Mouse (Mus musculus) lung, postnatal 10 days (tissue): ENCODE results near the gene Slc16a13.
A peak's percentile ranks its signal among the peaks of the same experiment; 100 is the strongest.

Experiments used
- DNase-seq: peaks from one replicate; pipeline ENCODE4 v3.0.0; 2021

The Slc16a13 gene

DNA sequence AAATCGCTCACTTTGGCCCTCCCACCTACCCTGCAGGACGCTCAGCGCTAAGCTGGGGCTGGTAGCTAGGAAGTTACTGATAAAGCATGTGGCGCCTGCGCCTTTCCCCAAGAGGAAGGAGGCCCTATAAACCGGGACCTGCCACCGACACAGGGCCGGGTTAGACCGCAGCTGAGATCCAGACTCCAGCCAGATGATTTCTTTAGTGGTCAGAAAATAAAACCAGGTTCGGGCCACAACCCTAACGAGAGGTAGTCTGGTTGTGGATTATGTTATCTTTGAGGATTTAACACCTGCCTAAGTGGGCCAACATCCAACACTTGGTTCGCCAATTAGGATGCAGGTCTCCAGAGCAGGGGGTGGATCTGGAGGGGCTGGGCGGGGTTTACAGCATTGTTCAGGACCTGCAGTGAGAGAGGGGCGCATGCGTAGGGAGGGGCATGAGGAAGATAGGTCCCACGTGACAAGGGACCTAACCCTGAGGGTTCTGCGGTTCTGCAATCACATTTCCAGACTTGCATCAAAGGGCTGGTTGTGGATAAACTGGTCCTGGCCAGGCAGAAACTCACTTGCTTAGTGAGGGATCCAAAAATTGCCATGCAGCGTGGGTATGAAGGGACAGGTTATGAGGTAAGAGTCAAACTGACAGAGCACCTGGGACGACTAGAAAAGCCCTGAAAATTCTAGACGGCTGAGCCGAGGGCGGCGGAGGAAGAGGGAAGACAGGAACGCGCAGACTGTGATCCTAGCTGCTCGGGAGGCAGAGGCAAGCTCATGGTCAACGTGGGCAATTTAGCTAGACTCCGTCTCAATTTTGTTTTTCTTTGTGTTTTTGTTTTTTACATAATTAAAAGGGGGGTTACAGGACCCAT, at the start of gene Slc16a13:
TSS of gene Slc16a13 (minus strand) at position 334 of the 872 bp plus-strand sequence.
- DNase-seq: peak; percentile 97

DNA sequence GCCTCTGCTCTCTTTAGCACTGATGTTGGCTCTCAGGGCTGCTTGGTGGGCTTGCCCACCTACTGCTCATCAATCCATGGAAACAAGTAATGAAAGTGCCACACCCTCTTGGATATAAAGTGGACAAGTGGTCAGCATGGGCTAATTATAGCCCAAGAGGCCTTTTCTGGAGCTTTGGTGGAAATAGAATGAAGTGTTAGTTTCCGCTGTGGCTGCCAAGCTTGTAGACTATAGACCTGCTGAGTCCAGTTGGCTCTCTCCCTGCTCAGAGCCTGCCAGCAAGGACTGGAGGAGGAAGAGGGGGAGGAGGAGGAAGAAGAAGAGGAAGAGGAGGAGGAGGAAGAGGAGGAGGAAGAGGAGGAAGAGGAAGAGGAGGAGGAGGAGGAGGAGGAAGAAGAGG, 45.5 kb upstream of the Slc16a13 start:
- DNase-seq: peak; percentile 83

DNA sequence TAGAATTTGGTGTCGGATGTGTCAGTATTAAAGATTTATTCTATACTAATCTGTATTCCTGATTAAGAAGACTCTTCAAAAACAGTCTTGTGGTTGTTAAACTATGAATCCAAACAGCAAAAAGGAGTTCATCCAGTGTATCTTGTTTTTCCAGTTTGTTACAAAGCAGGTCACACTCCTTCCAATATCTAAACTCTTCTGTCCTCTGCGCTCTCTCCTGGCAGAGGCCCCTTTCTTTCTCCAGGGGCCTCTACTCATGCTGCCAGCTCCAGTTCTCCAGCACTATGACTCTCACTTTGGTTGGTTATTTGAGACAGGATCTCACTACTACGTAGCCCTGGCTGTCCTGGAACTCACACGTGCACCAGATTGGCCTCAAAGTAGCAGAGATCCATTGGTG, 45.0 kb upstream of the Slc16a13 start:
- DNase-seq: no peak

DNA sequence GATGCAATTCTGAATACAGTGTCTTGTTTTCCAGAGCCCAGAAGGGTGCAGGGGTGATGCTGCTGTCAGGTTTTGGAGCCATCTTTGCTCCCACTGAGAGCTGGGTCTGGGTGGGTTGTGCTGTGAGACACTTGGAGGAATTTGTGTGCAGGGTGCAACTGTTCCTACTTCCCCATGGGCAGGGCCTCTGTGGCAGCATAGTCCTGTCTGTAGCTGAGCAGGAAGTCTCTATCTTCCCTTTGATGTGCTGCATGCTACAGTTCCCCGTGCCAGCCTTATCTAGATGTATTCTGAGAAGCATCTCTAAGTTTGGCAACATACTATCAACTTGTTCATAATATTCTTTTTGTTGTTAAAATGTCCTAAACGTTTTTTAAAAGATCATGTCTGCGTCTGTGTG, 44.4 kb upstream of the Slc16a13 start:
- DNase-seq: no peak

DNA sequence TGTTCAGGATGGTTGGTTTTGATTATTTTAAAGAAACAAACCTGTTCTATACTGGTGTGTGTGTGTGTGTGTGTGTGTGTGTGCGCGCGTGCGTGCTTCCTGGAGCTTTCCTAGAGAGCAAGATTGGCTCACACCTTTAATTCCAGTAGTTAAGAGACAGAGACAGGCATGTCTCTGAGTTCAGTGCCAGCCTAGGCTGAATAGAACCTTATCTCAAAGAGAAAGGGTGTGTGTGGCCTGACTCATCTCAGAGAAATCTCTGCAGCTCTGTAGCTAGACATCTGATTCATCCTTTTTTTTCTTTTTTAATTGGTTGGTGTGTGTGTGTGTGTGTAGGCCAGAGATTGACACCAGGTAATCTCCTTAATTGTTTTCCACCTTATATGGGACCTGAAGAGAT, 38.2 kb upstream of the Slc16a13 start:
- no peak for DNase-seq

DNA sequence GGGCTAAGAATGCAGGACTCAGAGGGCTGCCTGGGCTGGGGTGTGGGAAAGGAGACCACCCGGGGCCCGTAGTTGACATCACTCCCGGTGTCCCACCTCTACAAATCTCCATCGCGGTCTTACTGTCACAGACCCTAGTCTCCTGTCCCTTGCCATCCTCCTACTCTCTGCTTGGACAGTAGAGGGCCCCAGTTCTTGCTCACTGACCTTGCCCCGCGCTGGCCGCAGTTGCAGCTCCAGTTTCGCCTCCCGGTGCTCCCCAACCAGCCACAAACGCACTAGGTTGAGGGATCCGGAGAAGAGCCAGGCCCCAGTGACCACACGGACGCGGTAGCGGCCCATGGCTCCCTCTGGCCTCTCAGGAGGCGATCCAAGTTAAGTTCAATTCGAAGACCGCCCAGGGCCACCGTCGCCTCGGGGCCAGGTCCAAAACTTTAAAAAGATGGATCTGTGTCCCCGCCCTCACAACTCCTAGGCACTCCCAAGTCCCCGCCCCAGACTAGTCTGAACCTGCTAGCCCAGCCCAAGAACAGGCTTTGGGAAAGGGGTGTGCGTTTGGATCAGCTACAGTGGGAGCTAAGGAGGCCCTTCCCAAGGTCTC, 34.2 kb upstream of the Slc16a13 start, which contains the start of gene Alox12:
TSS of gene Alox12 (minus strand) at position 423 of the 601 bp plus-strand sequence.
- DNase-seq: peak; percentile 72

DNA sequence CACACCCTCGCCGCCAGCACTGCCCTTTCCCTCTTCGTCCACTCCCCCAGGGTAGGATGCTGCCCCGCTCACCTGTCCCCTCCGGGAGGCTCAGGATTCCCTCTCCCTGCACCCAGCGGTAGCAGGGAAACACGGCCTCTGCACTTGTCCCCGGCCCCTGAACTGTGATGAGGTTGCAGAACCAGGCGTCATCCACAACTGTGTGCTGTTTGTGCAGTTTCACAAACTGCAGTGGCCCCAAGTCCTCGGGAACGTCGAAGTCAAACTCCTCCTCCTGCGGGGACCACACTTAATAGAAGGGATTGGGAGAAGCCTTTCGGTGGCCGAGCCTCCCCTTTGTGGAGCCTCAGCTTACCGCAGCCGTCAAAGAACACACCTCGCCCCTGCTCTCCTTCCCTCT, 33.5 kb upstream of the Slc16a13 start:
- no peak for DNase-seq

DNA sequence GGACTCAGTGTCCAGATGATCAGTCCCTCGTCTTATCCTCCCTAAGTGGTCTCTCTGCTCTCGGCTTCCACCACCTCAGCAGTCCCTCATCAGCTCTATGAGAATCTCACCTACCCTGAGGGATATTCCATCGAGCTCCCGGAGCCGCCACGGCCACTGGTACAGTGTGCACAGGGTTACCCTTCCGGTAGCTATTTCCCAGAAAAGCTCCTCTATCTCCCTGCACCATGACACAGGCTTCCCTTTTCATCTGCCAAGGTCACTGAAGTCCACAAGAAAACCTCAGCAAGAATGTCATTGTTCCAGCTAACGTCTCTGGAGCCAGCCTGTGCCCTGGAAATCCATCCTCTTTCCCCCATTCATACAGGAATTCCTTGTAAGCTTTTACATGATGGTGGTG, 31.0 kb upstream of the Slc16a13 start:
- DNase-seq: no peak

DNA sequence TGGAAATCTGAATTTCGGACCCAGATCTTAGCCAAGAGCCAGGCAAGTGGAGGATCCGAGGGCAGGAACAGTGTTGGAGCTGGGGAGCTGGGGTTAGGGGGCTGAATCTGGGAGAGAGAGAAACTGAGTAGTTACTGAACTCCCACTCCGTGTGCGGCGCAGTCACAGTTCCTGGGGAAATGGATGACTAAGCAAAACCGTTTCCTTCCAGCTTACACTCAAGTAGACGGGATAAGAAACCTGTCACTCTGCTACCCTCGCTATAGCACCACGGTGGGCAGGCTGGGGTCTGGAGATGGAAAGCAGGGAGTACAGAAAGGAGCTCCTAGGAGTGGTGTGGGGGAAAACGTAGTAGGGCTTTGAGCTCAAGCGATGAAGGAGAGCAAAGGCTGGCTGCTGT, 29.3 kb upstream of the Slc16a13 start:
- DNase-seq: no peak

DNA sequence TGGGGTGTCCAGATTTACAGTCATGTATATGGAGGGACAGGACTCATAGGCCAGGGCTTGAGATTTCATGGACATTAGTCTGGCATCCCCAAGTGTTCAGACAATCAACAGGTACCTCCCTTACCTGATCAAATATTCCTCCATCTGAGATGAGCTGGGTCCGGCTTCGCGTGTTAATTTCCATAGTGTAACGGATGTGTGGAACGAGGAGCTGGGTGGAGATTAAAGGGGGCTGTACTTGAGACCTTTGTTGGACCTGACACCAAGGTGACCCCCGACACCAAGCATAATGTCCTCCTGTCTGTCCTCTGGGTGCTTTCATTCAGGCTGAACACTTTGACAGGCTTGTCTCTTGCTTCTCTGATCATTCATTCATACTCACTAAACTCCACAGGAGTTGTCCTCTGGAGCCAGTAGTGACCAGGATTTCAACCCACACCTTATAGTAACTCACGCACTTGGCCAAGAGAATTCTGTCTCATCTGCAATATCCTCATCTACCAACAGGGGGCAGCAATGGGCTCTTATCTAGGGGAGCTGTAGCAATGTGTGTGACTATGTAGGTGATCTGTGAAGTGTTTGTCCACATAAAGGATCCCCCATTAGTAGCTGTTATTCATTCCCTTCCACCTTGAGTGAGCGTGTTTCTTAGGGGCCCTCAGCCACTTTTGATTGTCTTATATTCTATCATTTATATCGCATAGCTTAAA, 26.4 kb upstream of the Slc16a13 start:
- peak; percentile 84 for DNase-seq

DNA sequence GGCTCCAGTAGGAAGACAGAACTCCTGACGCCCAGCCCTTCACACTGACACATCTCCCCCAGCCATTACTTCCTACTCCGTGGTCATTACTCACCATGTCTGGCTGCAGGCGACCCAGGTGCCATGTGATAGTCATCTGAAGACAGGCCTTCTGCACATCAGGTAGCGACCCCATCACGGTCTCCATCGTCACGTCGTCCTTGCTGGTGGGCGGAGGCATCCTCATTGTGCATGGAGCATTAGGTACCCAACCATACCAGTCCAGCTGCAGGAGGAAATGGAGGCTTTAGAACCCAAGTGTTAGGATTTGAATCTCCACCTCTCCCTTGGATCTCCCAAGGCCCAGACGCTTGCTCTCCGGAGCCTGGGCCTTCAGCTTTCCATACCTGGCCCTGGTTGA, 21.7 kb upstream of the Slc16a13 start:
- no peak for DNase-seq

DNA sequence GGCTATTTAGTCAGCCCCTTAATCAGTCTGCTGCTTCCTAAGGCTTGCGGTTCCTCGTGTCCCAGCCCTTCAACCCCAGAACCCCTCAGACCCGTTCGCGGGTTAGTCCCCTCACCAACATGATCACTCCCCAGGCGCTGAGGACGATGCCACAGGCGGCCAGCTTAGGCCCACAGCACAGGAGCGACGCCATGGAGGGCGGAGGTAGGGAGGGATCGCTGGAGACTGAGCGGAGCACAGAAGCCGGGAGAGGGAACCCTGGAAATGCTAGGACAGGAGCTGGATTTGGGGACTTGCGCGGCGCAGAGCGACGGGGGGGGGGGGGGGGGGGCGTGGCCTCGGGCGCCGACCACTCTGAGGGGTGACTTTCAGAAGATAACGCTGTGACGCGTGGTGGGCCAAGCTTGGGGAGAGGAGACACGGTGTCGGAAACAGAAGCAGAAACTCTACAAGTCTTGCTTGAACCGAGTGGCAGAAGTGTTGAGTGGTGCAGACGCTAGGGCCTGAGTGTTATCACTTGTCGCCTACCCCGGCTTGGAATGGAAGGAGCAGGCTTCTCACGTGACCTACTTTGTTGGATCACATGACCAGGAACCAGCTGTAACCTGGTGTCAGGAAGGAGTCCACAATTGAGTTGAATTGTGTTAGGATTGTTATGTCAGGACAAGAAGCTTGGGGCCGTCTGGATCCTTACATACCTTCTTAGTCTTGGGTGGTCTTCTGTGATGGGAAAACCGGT, 18.8 kb upstream of the Slc16a13 start, which contains the start of the genes Gm21988 and Rnasek:
TSS of gene Gm21988 (minus strand) at position 290 of the 739 bp plus-strand sequence.
TSS of gene Rnasek (minus strand) at position 302 of the 739 bp plus-strand sequence.
- peak; percentile 90 for DNase-seq

DNA sequence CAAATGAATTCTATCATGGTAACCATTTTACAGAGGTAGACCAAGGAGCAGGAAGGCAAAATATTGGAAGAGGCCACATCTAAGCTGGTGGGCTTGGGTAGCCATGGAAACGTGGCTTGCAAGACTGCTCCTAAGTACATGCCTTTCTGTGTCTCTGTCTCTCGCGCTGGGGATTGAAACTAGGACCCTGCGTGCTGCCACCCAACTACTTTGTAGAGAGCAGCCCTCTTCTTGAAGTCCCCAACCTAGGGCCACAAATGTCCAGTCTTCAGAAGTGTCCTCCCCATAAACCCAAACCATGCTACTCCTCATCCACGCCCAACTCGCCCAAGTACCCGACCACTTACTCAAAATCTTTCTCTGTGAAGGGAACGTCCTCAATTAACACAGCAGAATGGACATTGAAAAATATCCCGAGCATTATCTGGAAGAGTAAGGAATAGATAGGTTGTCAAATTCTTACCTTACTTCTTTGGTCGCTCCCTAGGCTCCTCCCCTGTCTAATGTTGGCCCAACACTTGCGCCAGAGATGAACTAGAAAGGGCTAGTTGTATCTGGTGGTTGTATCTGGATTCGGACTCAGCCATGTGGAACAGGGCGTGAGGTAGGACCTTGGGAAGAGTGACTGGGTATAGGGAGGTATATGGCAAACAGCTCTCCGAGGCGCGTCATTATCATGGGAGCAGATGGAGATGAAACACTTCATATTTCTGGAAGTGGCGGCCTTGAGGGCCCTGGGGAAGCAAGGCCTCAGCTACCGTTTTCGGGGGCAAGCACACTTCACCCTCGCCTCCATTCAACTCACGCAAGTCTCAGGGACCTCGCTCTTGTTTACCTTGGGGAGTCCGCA, 18.0 kb upstream of the Slc16a13 start:
- DNase-seq: no peak

DNA sequence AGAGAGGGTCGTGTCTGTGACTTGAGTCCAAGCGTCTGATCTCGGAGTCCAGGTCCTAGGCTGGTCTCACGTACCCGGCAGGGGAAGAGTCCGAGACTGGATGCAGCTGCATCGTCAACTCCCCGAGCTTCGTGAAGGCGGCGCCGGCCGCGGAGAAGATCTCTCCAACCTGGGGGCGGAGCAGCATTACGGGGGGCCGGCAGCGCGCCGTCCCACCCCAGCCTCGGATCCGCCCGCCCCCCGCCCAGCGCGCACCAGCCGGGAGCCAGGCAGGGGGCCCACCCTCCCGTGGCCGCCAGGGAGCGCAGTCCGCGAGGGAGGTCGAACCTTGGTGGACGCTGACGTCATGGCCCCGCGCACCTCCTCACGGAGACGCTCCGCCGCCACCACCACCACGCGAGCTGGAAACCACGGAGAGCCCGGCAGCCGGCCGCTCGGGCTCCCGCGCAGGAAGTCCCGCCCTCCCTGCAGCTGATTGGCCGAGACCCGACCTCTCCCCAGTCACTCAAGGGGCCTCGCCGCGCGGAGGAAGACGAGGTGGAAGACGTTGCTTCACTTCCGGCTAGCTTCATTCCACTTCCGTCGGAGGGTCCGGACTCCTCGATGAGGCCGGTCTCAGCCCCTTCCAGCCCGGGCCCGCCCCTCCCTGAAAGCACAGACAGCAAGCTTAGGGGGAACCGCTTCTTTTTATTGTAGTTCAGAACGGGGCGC, 16.7 kb upstream of the Slc16a13 start, which contains the start of gene 0610010K14Rik:
TSS of gene 0610010K14Rik (minus strand) at position 458 of the 711 bp plus-strand sequence.
- DNase-seq: peak; percentile 99

DNA sequence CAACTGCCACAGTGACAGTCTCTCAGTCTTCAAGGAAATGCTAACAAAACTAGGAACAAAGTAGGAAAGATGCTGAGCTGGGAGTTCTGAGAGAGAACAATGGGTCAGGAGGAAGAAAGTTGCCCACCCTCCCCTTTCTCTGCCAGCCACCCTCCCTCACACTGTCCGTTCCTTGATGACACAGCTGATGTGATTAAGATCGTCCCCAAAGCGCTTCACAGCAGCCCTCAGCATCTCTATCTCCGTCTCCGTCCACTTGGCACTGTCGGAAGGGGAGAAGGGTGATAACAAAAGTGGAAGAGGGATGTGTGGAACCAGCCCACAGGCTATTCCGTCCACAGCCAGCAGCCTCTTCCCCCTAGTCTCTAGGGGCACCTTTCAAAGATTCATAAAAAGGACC, 15.9 kb upstream of the Slc16a13 start:
- no peak for DNase-seq

DNA sequence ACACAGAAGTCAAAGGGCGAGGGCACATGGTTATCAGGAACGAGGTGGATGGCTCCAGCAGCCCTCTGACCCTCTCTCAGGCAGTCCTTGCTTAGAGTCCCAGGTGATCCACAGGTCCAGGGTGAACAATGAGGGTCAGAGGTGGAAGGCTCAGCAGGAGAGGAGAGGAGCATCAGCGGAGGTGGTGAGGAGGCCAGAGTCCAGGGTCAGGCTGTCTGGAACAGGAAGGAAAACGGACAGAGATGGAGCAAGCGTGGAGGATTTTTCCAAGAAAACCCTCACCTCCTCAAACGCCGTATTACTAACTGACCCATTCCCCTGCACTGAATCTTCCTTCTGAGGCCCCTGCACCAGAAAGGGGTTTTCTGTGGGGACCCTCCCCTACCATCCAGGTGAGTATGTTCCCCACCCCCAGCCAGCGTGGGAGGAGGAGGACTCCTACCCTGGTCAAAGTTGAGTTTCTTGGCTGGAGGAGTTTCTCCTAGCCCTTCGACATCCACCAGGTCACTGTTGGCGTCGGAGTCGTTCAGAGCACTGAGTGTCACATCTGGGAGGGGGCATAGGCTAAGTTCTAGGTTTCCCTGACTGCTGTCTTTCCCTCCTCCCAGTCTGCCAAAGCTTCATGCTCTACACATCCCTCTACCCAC, 14.5 kb upstream of the Slc16a13 start:
- DNase-seq: no peak

DNA sequence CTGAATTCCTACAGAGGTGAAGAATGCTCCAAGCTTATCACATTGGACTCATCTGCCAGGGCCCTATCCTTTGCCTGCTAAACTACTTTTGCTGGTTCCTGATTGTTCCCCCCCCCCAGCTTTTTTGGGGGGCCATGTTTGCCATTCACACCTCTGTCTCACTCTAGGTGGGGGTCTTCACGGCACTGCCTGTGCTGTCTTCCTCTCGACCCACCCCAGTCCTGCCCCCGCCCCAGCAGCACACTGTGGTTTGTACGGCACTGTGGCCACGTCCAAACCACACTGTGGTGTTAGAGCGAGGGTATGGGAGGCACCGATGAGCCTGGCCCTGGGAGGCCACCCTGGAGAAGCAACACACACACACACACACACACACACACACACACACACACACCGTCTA, 13.6 kb upstream of the Slc16a13 start:
- DNase-seq: no peak

DNA sequence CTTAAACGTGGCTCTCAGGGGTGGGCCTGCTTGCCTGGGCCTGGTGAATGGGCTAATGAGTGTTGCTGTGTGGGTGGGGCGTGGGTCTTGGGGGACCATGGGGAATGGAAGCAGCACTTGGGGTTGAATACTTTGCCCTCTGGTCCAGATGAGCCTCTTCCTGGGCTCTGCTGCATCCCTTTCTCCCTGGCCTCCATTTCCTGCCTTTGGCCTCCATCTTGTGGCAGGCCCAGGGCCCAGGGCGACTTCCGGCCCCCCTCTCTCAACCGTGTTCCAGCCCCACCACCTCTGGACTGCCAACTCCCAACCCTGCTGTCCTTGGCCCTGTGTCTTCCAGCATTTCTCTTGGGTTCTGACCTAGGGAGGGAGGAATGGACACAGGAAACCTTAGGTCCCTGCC, 13.2 kb upstream of the Slc16a13 start:
- DNase-seq: peak; percentile 79

DNA sequence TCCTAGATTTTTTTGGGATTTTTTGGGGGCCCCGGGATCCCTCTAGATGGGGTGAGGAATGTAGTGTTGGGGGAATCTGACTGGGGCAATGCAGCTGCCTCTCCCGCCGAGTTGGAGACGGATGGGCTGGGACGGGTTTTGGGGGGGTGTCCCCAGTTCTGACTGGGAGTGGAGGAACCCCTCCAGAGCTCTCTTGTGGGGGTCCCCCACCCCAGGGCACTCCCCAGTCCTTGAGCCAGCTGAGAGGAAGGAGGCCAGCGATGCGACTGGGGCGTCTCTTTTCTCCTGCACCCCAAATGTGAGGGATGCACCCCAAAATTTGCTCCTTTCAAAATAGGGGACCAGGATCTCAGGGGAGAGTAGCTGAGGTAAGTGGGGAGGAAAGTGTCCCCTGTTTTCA, 12.2 kb upstream of the Slc16a13 start:
- no peak for DNase-seq

DNA sequence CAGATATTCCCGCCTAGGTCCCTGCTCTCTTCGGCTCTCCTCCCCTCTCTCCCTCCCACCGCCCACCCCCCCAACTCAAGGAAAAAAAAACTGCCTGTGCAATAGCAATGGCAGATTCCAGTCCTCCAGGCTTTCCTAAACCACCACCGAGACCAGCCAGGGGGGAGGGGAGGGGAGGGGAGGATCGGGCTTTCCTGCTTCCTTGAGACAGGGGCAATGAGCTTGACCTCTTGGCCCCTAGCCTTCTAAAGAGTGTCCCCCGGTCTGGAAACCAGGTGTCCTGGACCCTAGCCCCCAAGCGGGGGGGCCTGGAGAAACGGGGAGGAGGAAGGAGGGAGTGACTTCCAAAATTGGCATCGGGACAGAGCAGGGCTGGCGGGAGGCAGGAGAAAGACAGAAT, 11.7 kb upstream of the Slc16a13 start:
- peak; percentile 73 for DNase-seq
